In genomic region chr10:31742443-31743057, GRCm38 (mm10) we compare ENCODE assay signal across 8 mouse cellular contexts.
DNase-seq lines count a peak whose midpoint lies in the region; ATAC-seq lines count a peak whose summit lies in the region.

No protein-coding gene starts in this region.

- H3K4me2 ChIP-seq in intestine, embryonic 16.5 days (ENCODE audit: low read depth, low read length), result no peak overlapping the region
- H3K4me2 ChIP-seq in stomach, embryonic 14.5 days (replicated peaks; ENCODE audit: low read depth, low read length), result no peak overlapping the region

- no peaks in the 10 kb centered on the region for H3K9me3 ChIP-seq in intestine, embryonic 16.5 days (ENCODE audit: control insufficient read depth, low read length)
- no peaks in the 10 kb centered on the region for H3K9me3 ChIP-seq in stomach, embryonic 14.5 days (ENCODE audit: control insufficient read depth, low read depth, low read length)

- peak; percentile 31 for DNase-seq in gastrocnemius, adult 18-20 months (ENCODE audit: low spot score)
- DNase-seq in gastrocnemius, postnatal 25 days, result no peak
- DNase-seq in cerebellum, adult 8-10 months, result peak; percentile 32
- DNase-seq in forelimb bud, embryonic 11.5 days (ENCODE audit: low read depth, low spot score), result peak; percentile 75
- peak; percentile 9 to 52 for DNase-seq in left cerebral cortex, adult 9 months (ENCODE audit: low spot score in 2 of 2)
- peak; percentile 82 for DNase-seq in mesoderm, embryonic 11.5 days (ENCODE audit: low read depth, low spot score)

- WGBS in intestine, embryonic 16.5 days, result 20% methylated on average over 5 of the region's 5 CpGs
- WGBS in stomach, embryonic 14.5 days, result 21% methylated on average over 5 of the region's 5 CpGs

- H3K27me3 ChIP-seq in intestine, embryonic 16.5 days (replicated peaks; ENCODE audit: control insufficient read depth, insufficient read depth, low read length), result no peaks in the 10 kb centered on the region
- no peaks in the 10 kb centered on the region for H3K27me3 ChIP-seq in stomach, embryonic 14.5 days (ENCODE audit: control insufficient read depth, insufficient read depth, low read length)

- H3K4me3 ChIP-seq in intestine, embryonic 16.5 days (ENCODE audit: low read length), result no peak overlapping the region
- H3K4me3 ChIP-seq in stomach, embryonic 14.5 days (ENCODE audit: low read depth, low read length), result no peak overlapping the region

- peak; percentile 81 for ATAC-seq in intestine, embryonic 16.5 days
- ATAC-seq in stomach, embryonic 14.5 days (ENCODE audit: insufficient number of reproducible peaks, insufficient read depth, low FRiP score, low read depth), result peak; percentile 65; the same call in 1 of the 2 replicates

- no peaks in the 10 kb centered on the region for H3K36me3 ChIP-seq in intestine, embryonic 16.5 days (ENCODE audit: control insufficient read depth, insufficient read depth, low read length)
- no peaks in the 10 kb centered on the region for H3K36me3 ChIP-seq in stomach, embryonic 14.5 days (ENCODE audit: control insufficient read depth, insufficient read depth, low read length)

- H3K9ac ChIP-seq in intestine, embryonic 16.5 days (ENCODE audit: low read depth, low read length), result no peak overlapping the region
- no peak overlapping the region for H3K9ac ChIP-seq in stomach, embryonic 14.5 days (replicated peaks; ENCODE audit: low read depth, low read length)

- no peak overlapping the region for H3K27ac ChIP-seq in intestine, embryonic 16.5 days (ENCODE audit: low read length)
- no peak overlapping the region for H3K27ac ChIP-seq in stomach, embryonic 14.5 days (ENCODE audit: low read length)

- no peaks in the 10 kb centered on the region for H3K4me1 ChIP-seq in intestine, embryonic 16.5 days (ENCODE audit: control insufficient read depth, insufficient read depth, low read length)
- no peaks in the 10 kb centered on the region for H3K4me1 ChIP-seq in stomach, embryonic 14.5 days (ENCODE audit: control insufficient read depth, insufficient read depth, low read length)
